Mouse (Mus musculus): ENCODE measurements at regions not wholly inside any gene's neighbourhood (a gene's known extent, or its start where the extent isn't known, plus 50 kb on each side); places are given as distances from the start of the nearest gene placed in this dataset.

DNA sequence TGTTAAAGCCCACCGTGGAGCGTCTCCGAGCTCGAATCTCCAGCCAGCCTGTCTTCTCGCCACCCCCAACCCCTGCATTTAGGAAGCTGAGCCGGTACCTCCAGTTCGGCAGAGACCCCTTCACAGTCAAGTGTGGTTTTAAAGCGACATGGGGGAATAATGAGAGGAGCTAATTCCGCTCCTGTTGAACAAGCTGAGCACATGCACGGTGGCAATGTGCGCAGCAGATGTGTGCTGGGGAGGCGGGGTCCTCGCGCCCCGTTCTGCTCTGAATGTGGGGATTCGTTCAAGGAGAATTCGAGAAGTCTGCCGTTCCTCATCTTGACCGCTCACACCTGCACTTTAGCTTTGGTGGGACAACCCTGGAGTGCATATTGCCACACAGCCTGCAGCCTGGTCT is 123.4 kb upstream of the Tbx3 start:
- TF ChIP-seq CTCF (conservative IDR thresholded peaks at IDR 0.05; ENCODE audit: low read length) = no peak
- no peak for TF ChIP-seq NANOG (IDR thresholded peaks at IDR 0.05; ENCODE audit: borderline replicate concordance, low read length)
